Mouse (Mus musculus) heart, adult 2 months (tissue): ENCODE data around the gene 4930568D16Rik.

ENCODE experiments used
- CTCF ChIP-seq: fragments of 200-600 bp; IDR thresholded peaks from 2 replicates; pipeline ENCODE4 v1.8.1; 2022; ENCODE audit warnings: antibody characterized with exemption, mild to moderate bottlenecking, moderate library complexity
- POLR2A ChIP-seq: fragments of 200-500 bp; IDR thresholded peaks from 2 replicates; pipeline ENCODE4 v1.6.1; 2011; ENCODE audit warnings: mild to moderate bottlenecking, low read depth, low read length, control low read depth; ENCODE audit not compliant: insufficient read depth

DNA sequence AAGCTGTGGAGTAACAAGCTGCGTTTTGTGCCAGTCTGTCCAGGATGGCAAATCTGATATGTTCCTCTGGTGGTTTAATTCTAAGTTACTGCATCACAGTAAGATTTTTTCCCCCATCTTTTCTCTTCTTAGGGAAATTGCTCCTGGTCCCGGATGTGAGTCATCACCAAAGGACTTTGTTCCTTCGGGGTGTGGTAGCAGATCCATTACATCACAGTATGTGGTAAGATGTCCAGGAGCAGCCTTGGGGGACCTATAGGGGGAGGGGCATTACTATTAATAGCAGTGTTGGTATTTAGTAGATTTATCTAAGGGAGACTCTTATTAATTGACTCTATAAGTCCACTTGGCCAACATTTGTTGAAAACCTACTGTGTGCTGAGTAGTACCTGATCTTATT is 24.9 kb downstream of the 4930568D16Rik start:
- TF ChIP-seq POLR2A (no peak), CTCF (no peak)
